Mouse (Mus musculus): Measurements from ENCODE around the gene Cartpt.

DNA sequence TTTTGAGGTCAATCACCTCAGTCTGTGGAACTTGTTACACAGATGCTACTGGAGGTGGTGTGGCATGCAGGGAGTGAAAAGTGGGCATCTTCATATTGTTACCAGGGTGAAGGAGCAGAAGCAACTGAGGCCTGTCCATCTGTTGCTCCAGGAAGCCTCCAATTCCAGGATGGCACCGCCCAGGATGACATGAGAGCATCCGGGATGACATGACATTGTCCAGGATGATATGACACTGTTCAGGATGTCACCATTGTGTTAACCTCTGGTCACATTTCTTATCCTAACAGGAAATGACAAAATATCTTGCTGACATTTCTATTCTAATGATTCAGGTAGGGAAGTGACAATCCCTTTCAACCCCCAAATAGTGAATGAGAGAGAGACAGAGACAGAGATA is 47.8 kb downstream of the Cartpt start:
- TF ChIP-seq POLR2A (IDR thresholded peaks at IDR 0.05; ENCODE audit: extremely low read depth, insufficient read depth, low read length): no peak
- no peak for TF ChIP-seq CTCF (IDR thresholded peaks at IDR 0.05; ENCODE audit: extremely low read depth, insufficient read depth, low read length)

All from cortical plate, adult 2 months (tissue).